Comparison of ENCODE assay signal across 23 mouse cellular contexts in genomic region chr11:121490651-121491050, GRCm38 (mm10). TPM values are rescaled to one million over a fixed set of nuclear protein-coding genes. Genes with fewer than 3 reads are reported as not detected.
A peak's percentile ranks its signal among the peaks of the same experiment; 100 is the strongest.
DNase-seq lines count a peak whose midpoint lies in the region; ATAC-seq and TF ChIP-seq lines count a peak whose summit lies in the region.
"Had no signal": no experiment of that assay in that cellular context is flagged by ENCODE, and none has a peak within 500 bp of the region (broad histone marks: within the 10 kb centered on the region; RNA-seq: fewer than 3 reads in every experiment).

No protein-coding gene starts in this region.

- ATAC-seq in liver, embryonic 12.5 days = no peak
- 0 out of 2 replicates have a peak, but pooled peaks have one; percentile 27 for ATAC-seq in liver, embryonic 15.5 days (ENCODE audit: insufficient read depth)
- no peak for ATAC-seq in liver, embryonic 11.5 days (replicated peaks; ENCODE audit: low FRiP score)
- ATAC-seq: activated CD4-positive, CD25-positive, alpha-beta regulatory T cell, adult 4 months; CD4-positive, CD25-positive, alpha-beta regulatory T cell, adult 4 months; forebrain, embryonic 13.5 days; forebrain, embryonic 15.5 days; Patski had no signal

- DNase-seq in liver, adult 2 months (ENCODE audit: extremely low read depth, low read depth, low spot score) = peak; percentile 62
- no peak for DNase-seq in liver, embryonic 11.5 days (ENCODE audit: low spot score)
- DNase-seq in right cerebral cortex, adult 18-20 months = no peak
- DNase-seq: adrenal gland, adult 8-10 months; adrenal gland, postnatal 14 days; adrenal gland, postnatal 36 days; B cell, adult 2 months; cerebellum, adult 11-12 months; cerebellum, adult 2 months; cerebellum, adult 9-10 months; cerebellum, postnatal 10 days; cerebellum, postnatal 25 days had no signal

- H3K36me3 ChIP-seq in liver, adult 2 months (ENCODE audit: control insufficient read depth, insufficient read depth, low read length) = no peaks in the 10 kb centered on the region
- H3K36me3 ChIP-seq in liver, embryonic 12.5 days = peaks cover 35% of the 10 kb centered on the region
- H3K36me3 ChIP-seq in liver, embryonic 15.5 days (replicated peaks) = peaks cover 32% of the 10 kb centered on the region
- 0 out of 2 replicates have a peak, but pooled peaks cover 2% of the 10 kb centered on the region for H3K36me3 ChIP-seq in liver, embryonic 11.5 days (ENCODE audit: control insufficient read depth, insufficient read depth, low read length)
- H3K36me3 ChIP-seq: embryonic facial prominence, embryonic 12.5 days had no signal

- H3K27ac ChIP-seq in liver, adult 2 months (replicated peaks; ENCODE audit: insufficient read depth, low read depth, low read length) = no peak overlapping the region
- no peak overlapping the region for H3K27ac ChIP-seq in liver, embryonic 12.5 days
- H3K27ac ChIP-seq in liver, embryonic 15.5 days (replicated peaks) = 0 out of 2 replicates have a peak overlapping the region, but pooled peaks have one; percentile 14
- no peak overlapping the region for H3K27ac ChIP-seq in liver, embryonic 11.5 days (ENCODE audit: low read depth, low read length)
- H3K27ac ChIP-seq: embryonic facial prominence, embryonic 10.5 days; embryonic facial prominence, embryonic 12.5 days; forebrain, embryonic 13.5 days; forebrain, embryonic 15.5 days had no signal

- H3K4me2 ChIP-seq in liver, embryonic 12.5 days = no peak overlapping the region
- H3K4me2 ChIP-seq in liver, embryonic 15.5 days = no peak overlapping the region
- H3K4me2 ChIP-seq in liver, embryonic 11.5 days = no peak overlapping the region
- H3K4me2 ChIP-seq: embryonic facial prominence, embryonic 12.5 days; forebrain, embryonic 13.5 days; forebrain, embryonic 15.5 days had no signal

- H3K27me3 ChIP-seq in liver, adult 2 months (ENCODE audit: control insufficient read depth, insufficient read depth, low read length) = no peaks in the 10 kb centered on the region
- no peaks in the 10 kb centered on the region for H3K27me3 ChIP-seq in liver, embryonic 12.5 days (replicated peaks)
- no peaks in the 10 kb centered on the region for H3K27me3 ChIP-seq in liver, embryonic 15.5 days
- no peaks in the 10 kb centered on the region for H3K27me3 ChIP-seq in liver, embryonic 11.5 days (replicated peaks; ENCODE audit: control insufficient read depth, insufficient read depth, low read length)
- H3K27me3 ChIP-seq: CH12.LX; embryonic facial prominence, embryonic 12.5 days; forebrain, embryonic 13.5 days; forebrain, embryonic 15.5 days; Patski had no signal

- H3K9me3 ChIP-seq in liver, embryonic 12.5 days (replicated peaks) = no peaks in the 10 kb centered on the region
- no peaks in the 10 kb centered on the region for H3K9me3 ChIP-seq in liver, embryonic 15.5 days (replicated peaks)
- H3K9me3 ChIP-seq in liver, embryonic 11.5 days (ENCODE audit: control insufficient read depth, low read length) = no peaks in the 10 kb centered on the region
- H3K9me3 ChIP-seq: embryonic facial prominence, embryonic 10.5 days; embryonic facial prominence, embryonic 12.5 days; forebrain, embryonic 13.5 days; forebrain, embryonic 15.5 days; G1E had no signal

- no peak overlapping the region for H3K9ac ChIP-seq in liver, adult 2 months (ENCODE audit: low read depth, low read length)
- H3K9ac ChIP-seq in liver, embryonic 12.5 days = no peak overlapping the region
- H3K9ac ChIP-seq in liver, embryonic 15.5 days = no peak overlapping the region
- H3K9ac ChIP-seq in liver, embryonic 11.5 days (ENCODE audit: low read depth, low read length) = no peak overlapping the region
- H3K9ac ChIP-seq: embryonic facial prominence, embryonic 12.5 days; forebrain, embryonic 13.5 days; forebrain, embryonic 15.5 days had no signal

- 0 out of 2 replicates have a peak, but pooled peaks cover 3% of the 10 kb centered on the region for H3K4me1 ChIP-seq in liver, adult 2 months (ENCODE audit: control insufficient read depth, insufficient read depth, low read length)
- 0 out of 2 replicates have a peak, but pooled peaks cover 3% of the 10 kb centered on the region for H3K4me1 ChIP-seq in liver, embryonic 12.5 days
- peaks cover 10% of the 10 kb centered on the region for H3K4me1 ChIP-seq in liver, embryonic 15.5 days (replicated peaks)
- no peaks in the 10 kb centered on the region for H3K4me1 ChIP-seq in liver, embryonic 11.5 days (replicated peaks; ENCODE audit: control insufficient read depth, insufficient read depth, low read length)
- H3K4me1 ChIP-seq: embryonic facial prominence, embryonic 10.5 days; embryonic facial prominence, embryonic 12.5 days; forebrain, embryonic 13.5 days; forebrain, embryonic 15.5 days had no signal

- H3K4me3 ChIP-seq in liver, adult 2 months (ENCODE audit: insufficient read depth, low read depth, low read length) = no peak overlapping the region
- no peak overlapping the region for H3K4me3 ChIP-seq in liver, embryonic 12.5 days
- H3K4me3 ChIP-seq in liver, embryonic 15.5 days (replicated peaks) = no peak overlapping the region
- no peak overlapping the region for H3K4me3 ChIP-seq in liver, embryonic 11.5 days (ENCODE audit: low read depth, low read length)
- H3K4me3 ChIP-seq: embryonic facial prominence, embryonic 10.5 days; embryonic facial prominence, embryonic 12.5 days; forebrain, embryonic 13.5 days; forebrain, embryonic 15.5 days had no signal

- peaks cover 3% of the 10 kb centered on the region; the same call in 1 of the 2 replicates for H3K79me2 ChIP-seq in liver, adult 2 months (ENCODE audit: control insufficient read depth, insufficient read depth, low read length)

- no peak for TF ChIP-seq POLR2A in liver, adult 2 months (IDR thresholded peaks at IDR 0.05; ENCODE audit: extremely low read depth, insufficient read depth, low read length)

- TF ChIP-seq CTCF in liver, adult 2 months (IDR thresholded peaks at IDR 0.05; ENCODE audit: low read depth, low read length) = no peak

RNA-seq across cellular contexts. Expression of gene Zfp750, which starts 28.5 kb away (rescaled TPM):
- total RNA-seq in liver, adult 2 months (2014; rRNA removed) = 1.0 and 2.8 TPM in 2 replicates
- polyA plus RNA-seq in liver, adult 2 months (2012; rRNA removed) = 2.7 and 3.5 TPM in 2 replicates
- polyA plus RNA-seq in liver, embryonic 12.5 days (2016; fragmentation: Nextera tagmentation; extraction: Ambion mirVana) = 0.24 and 0.35 TPM in 2 replicates
- polyA plus RNA-seq in liver, embryonic 15.5 days (2015; fragmentation: Nextera tagmentation; extraction: Ambion mirVana) = 0.82 and 1.1 TPM in 2 replicates
- 0.16 and 0.26 TPM in 2 replicates for polyA plus RNA-seq in liver, embryonic 11.5 days (2014; fragmentation: Nextera tagmentation; extraction: Ambion mirVana)
- polyA plus RNA-seq: Patski had no signal

RNA-seq across cellular contexts. Expression of gene Tbcd, which starts 38.9 kb away (rescaled TPM):
- total RNA-seq in liver, adult 2 months (2014; rRNA removed) = 23.5 and 27.6 TPM in 2 replicates
- polyA plus RNA-seq in liver, adult 2 months (2012; rRNA removed) = 31.8 and 33.4 TPM in 2 replicates
- 30.1 and 30.2 TPM in 2 replicates for polyA plus RNA-seq in liver, embryonic 12.5 days (2016; fragmentation: Nextera tagmentation; extraction: Ambion mirVana)
- 20.2 and 22.7 TPM in 2 replicates for polyA plus RNA-seq in liver, embryonic 15.5 days (2015; fragmentation: Nextera tagmentation; extraction: Ambion mirVana)
- 35.9 and 37.7 TPM in 2 replicates for polyA plus RNA-seq in liver, embryonic 11.5 days (2014; fragmentation: Nextera tagmentation; extraction: Ambion mirVana)

RNA-seq across cellular contexts. Expression of gene Fn3k, which starts 55.9 kb away (rescaled TPM):
- total RNA-seq in liver, adult 2 months (2014; rRNA removed) = 12.0 and 13.4 TPM in 2 replicates
- polyA plus RNA-seq in liver, adult 2 months (2012; rRNA removed) = 17.1 and 18.5 TPM in 2 replicates
- polyA plus RNA-seq in liver, embryonic 12.5 days (2016; fragmentation: Nextera tagmentation; extraction: Ambion mirVana) = 28.1 and 31.4 TPM in 2 replicates
- 43.7 and 46.6 TPM in 2 replicates for polyA plus RNA-seq in liver, embryonic 15.5 days (2015; fragmentation: Nextera tagmentation; extraction: Ambion mirVana)
- polyA plus RNA-seq in liver, embryonic 11.5 days (2014; fragmentation: Nextera tagmentation; extraction: Ambion mirVana) = 4.7 and 7.8 TPM in 2 replicates
- polyA plus RNA-seq: CD4-positive, CD25-positive, alpha-beta regulatory T cell, adult 4 months had no signal
